25 mouse cellular contexts compared by ENCODE assay signal in genomic region chr11:105474352-105474736, GRCm38 (mm10). TPM values are rescaled to one million over a fixed set of nuclear protein-coding genes. Genes with fewer than 3 reads are reported as not detected.
DNase-seq lines count a peak whose midpoint lies in the region; ATAC-seq lines count a peak whose summit lies in the region.
"Had no signal": no experiment of that assay in that cellular context is flagged by ENCODE, and none has a peak within 500 bp of the region (broad histone marks: within the 10 kb centered on the region; RNA-seq: fewer than 3 reads in every experiment).

No protein-coding gene starts in this region.

- 33% methylated on average over 6 of the region's 6 CpGs for WGBS in forebrain, embryonic 16.5 days
- WGBS in forebrain, embryonic 10.5 days = 70% methylated on average over 6 of the region's 6 CpGs
- 50% methylated on average over 6 of the region's 6 CpGs for WGBS in heart, embryonic 15.5 days
- 58% methylated on average over 6 of the region's 6 CpGs for WGBS in midbrain, embryonic 12.5 days
- WGBS in midbrain, embryonic 10.5 days = 57% methylated on average over 6 of the region's 6 CpGs

- no peaks in the 10 kb centered on the region for H3K27me3 ChIP-seq in forebrain, embryonic 16.5 days (replicated peaks; ENCODE audit: control insufficient read depth, insufficient read depth, low read length)
- no peaks in the 10 kb centered on the region for H3K27me3 ChIP-seq in forebrain, embryonic 10.5 days (ENCODE audit: poor library complexity, severe bottlenecking)
- H3K27me3 ChIP-seq in heart, embryonic 15.5 days = no peaks in the 10 kb centered on the region
- no peaks in the 10 kb centered on the region for H3K27me3 ChIP-seq in midbrain, embryonic 12.5 days
- no peaks in the 10 kb centered on the region for H3K27me3 ChIP-seq in midbrain, embryonic 10.5 days (ENCODE audit: low read depth, poor library complexity, severe bottlenecking)
- H3K27me3 ChIP-seq: embryonic facial prominence, embryonic 15.5 days; intestine, embryonic 15.5 days; neural tube, embryonic 12.5 days; Patski had no signal

- intact Hi-C loops in heart, postnatal 25 days (cut with DNase I) = loop anchor here (5.0 kb wide), 1 partner anchor 98 kb away; no protein-coding TSS in a partner anchor

- H3K9ac ChIP-seq in forebrain, embryonic 16.5 days (replicated peaks; ENCODE audit: low read depth, low read length) = no peak overlapping the region
- H3K9ac ChIP-seq in heart, embryonic 15.5 days = no peak overlapping the region
- H3K9ac ChIP-seq in midbrain, embryonic 12.5 days (replicated peaks) = no peak overlapping the region
- H3K9ac ChIP-seq: embryonic facial prominence, embryonic 15.5 days; intestine, embryonic 15.5 days; liver, embryonic 14.5 days; neural tube, embryonic 12.5 days had no signal

- H3K4me3 ChIP-seq in forebrain, embryonic 16.5 days (replicated peaks; ENCODE audit: low read length) = no peak overlapping the region
- no peak overlapping the region for H3K4me3 ChIP-seq in forebrain, embryonic 10.5 days
- H3K4me3 ChIP-seq in heart, embryonic 15.5 days = no peak overlapping the region
- no peak overlapping the region for H3K4me3 ChIP-seq in midbrain, embryonic 12.5 days
- no peak overlapping the region for H3K4me3 ChIP-seq in midbrain, embryonic 10.5 days
- H3K4me3 ChIP-seq: embryonic facial prominence, embryonic 15.5 days; gastrocnemius, adult 2 months; hindbrain, embryonic 10.5 days; intestine, embryonic 15.5 days; neural tube, embryonic 12.5 days had no signal

- H3K4me2 ChIP-seq in forebrain, embryonic 16.5 days (ENCODE audit: low read length) = no peak overlapping the region
- H3K4me2 ChIP-seq in heart, embryonic 15.5 days = no peak overlapping the region
- no peak overlapping the region for H3K4me2 ChIP-seq in midbrain, embryonic 12.5 days (replicated peaks)
- H3K4me2 ChIP-seq: embryonic facial prominence, embryonic 15.5 days; intestine, embryonic 15.5 days; neural tube, embryonic 12.5 days had no signal

- H3K9me3 ChIP-seq in forebrain, embryonic 16.5 days (ENCODE audit: control insufficient read depth, low read length) = no peaks in the 10 kb centered on the region
- H3K9me3 ChIP-seq in forebrain, embryonic 10.5 days = no peaks in the 10 kb centered on the region
- H3K9me3 ChIP-seq in heart, embryonic 15.5 days (replicated peaks) = no peaks in the 10 kb centered on the region
- no peaks in the 10 kb centered on the region for H3K9me3 ChIP-seq in midbrain, embryonic 12.5 days
- H3K9me3 ChIP-seq in midbrain, embryonic 10.5 days (replicated peaks) = no peaks in the 10 kb centered on the region
- H3K9me3 ChIP-seq: embryonic facial prominence, embryonic 15.5 days; G1E; hindbrain, embryonic 10.5 days; intestine, embryonic 15.5 days; neural tube, embryonic 12.5 days had no signal

- H3K36me3 ChIP-seq in forebrain, embryonic 16.5 days (ENCODE audit: control insufficient read depth, insufficient read depth) = no peaks in the 10 kb centered on the region
- no peaks in the 10 kb centered on the region for H3K36me3 ChIP-seq in forebrain, embryonic 10.5 days (replicated peaks)
- no peaks in the 10 kb centered on the region for H3K36me3 ChIP-seq in heart, embryonic 15.5 days
- H3K36me3 ChIP-seq in midbrain, embryonic 12.5 days = no peaks in the 10 kb centered on the region
- H3K36me3 ChIP-seq in midbrain, embryonic 10.5 days = no peaks in the 10 kb centered on the region
- H3K36me3 ChIP-seq: embryonic facial prominence, embryonic 15.5 days; G1E; hindbrain, embryonic 10.5 days; intestine, embryonic 15.5 days; neural tube, embryonic 12.5 days had no signal

- no peak for DNase-seq in forebrain, embryonic 10.5 days (ENCODE audit: extremely low spot score, low spot score)
- DNase-seq in heart, postnatal 25 days (ENCODE audit: low spot score) = no peak
- no peak for DNase-seq in midbrain, embryonic 10.5 days (ENCODE audit: low spot score)
- DNase-seq in kidney, adult 8-10 months = no peak
- DNase-seq: adrenal gland, postnatal 36 days; gastrocnemius, adult 2 months; kidney, adult 9 months; kidney, postnatal 14 days; layer of hippocampus, postnatal 36 days; retina, postnatal 1 day; right cerebral cortex, postnatal 25 days; spleen, adult 18-20 months had no signal

- ATAC-seq in forebrain, embryonic 16.5 days = no peak
- no peak for ATAC-seq in heart, embryonic 15.5 days (replicated peaks; ENCODE audit: insufficient number of reproducible peaks, insufficient read depth, low FRiP score, low read depth)
- ATAC-seq in midbrain, embryonic 12.5 days (ENCODE audit: low FRiP score, low read depth) = no peak
- ATAC-seq: hindbrain, embryonic 16.5 days; intestine, embryonic 15.5 days; Patski had no signal

- 0 out of 2 replicates have a peak overlapping the region, but pooled peaks have one; percentile 28 for H3K27ac ChIP-seq in forebrain, embryonic 16.5 days (ENCODE audit: low read length)
- no peak overlapping the region for H3K27ac ChIP-seq in forebrain, embryonic 10.5 days
- peak overlapping the region; percentile 58 for H3K27ac ChIP-seq in heart, embryonic 15.5 days
- H3K27ac ChIP-seq in midbrain, embryonic 12.5 days (replicated peaks) = 0 out of 2 replicates have a peak overlapping the region, but pooled peaks have one; percentile 65
- H3K27ac ChIP-seq in midbrain, embryonic 10.5 days (replicated peaks) = no peak overlapping the region
- H3K27ac ChIP-seq: embryonic facial prominence, embryonic 15.5 days; gastrocnemius, adult 2 months; intestine, embryonic 15.5 days; liver, embryonic 14.5 days; neural tube, embryonic 12.5 days had no signal

- H3K4me1 ChIP-seq in forebrain, embryonic 16.5 days (replicated peaks; ENCODE audit: control insufficient read depth, insufficient read depth, low read length) = peaks cover 20% of the 10 kb centered on the region
- peaks cover 20% of the 10 kb centered on the region for H3K4me1 ChIP-seq in forebrain, embryonic 10.5 days
- peaks cover 25% of the 10 kb centered on the region for H3K4me1 ChIP-seq in heart, embryonic 15.5 days (replicated peaks)
- peaks cover 17% of the 10 kb centered on the region for H3K4me1 ChIP-seq in midbrain, embryonic 12.5 days
- H3K4me1 ChIP-seq in midbrain, embryonic 10.5 days = peaks cover 34% of the 10 kb centered on the region
- H3K4me1 ChIP-seq: neural tube, embryonic 12.5 days had no signal

RNA-seq across cellular contexts. Expression of gene March10, which starts 17.8 kb away (rescaled TPM):
- 0.35 and 0.80 TPM in 2 replicates for polyA plus RNA-seq in forebrain, embryonic 16.5 days (2015; fragmentation: Nextera tagmentation; extraction: Ambion mirVana)
- 0.06 and 0.09 TPM in 2 replicates for polyA plus RNA-seq in forebrain, embryonic 10.5 days (2016; fragmentation: Nextera tagmentation; extraction: Ambion mirVana)
- 0.16 TPM in 1 of 2 replicates, not detected in the other for polyA plus RNA-seq in heart, embryonic 15.5 days (2015; fragmentation: Nextera tagmentation; extraction: Ambion mirVana)
- total RNA-seq in heart, postnatal 25 days (2021) = not detected
- polyA plus RNA-seq in midbrain, embryonic 12.5 days (2016; fragmentation: Nextera tagmentation; extraction: Ambion mirVana) = 0.35 and 0.48 TPM in 2 replicates
- 0.41 TPM in 1 of 2 replicates, not detected in the other for polyA plus RNA-seq in midbrain, embryonic 10.5 days (2016; fragmentation: Nextera tagmentation; extraction: Ambion mirVana)
- total RNA-seq: adrenal gland, adult 18-20 months; adrenal gland, postnatal 36 days; gastrocnemius, adult 2 months had no signal
- polyA plus RNA-seq: G1E; intestine, embryonic 15.5 days; liver, embryonic 14.5 days; thymus, postnatal 0 days had no signal

Comparison
In these comparisons a context has a peak if more than half of its experiments do, and no peak if none do; other contexts are left out.
1. H3K27ac ChIP-seq: peak in forebrain, embryonic 16.5 days (single experiment), heart, embryonic 15.5 days (single experiment) and midbrain, embryonic 12.5 days (single experiment); none in forebrain, embryonic 10.5 days (single experiment) and midbrain, embryonic 10.5 days (single experiment).